Mouse (Mus musculus) layer of hippocampus, adult 2 months (tissue): Measurements from ENCODE around the gene Vegfc. TPM values are rescaled to one million over a fixed set of nuclear protein-coding genes. Genes with fewer than 3 reads are reported as not detected.

Source experiments
- DNase-seq, 2 experiments: peaks; one replicate each; pipeline ENCODE4 v3.0.0; 2022; ENCODE audit warnings: low spot score in 2 of 2
- H3K27ac ChIP-seq: fragments of 200-600 bp; 2 replicates; pipeline ENCODE4 v1.8.1; 2022
- H3K4me3 ChIP-seq: fragments of 200-600 bp; 2 replicates; pipeline ENCODE4 v1.8.1; 2022; ENCODE audit warnings: mild to moderate bottlenecking
- CTCF ChIP-seq: fragments of 200-600 bp; conservative IDR thresholded peaks from 2 replicates; pipeline ENCODE4 v1.8.1; 2022; ENCODE audit warnings: antibody characterized with exemption, mild to moderate bottlenecking, moderate library complexity
- total RNA-seq, 2 experiments: library from RNA; stranded (reverse); gene quantifications; 2 replicates each; pipeline ENCODE4 v1.2.3; 2021

Gene Vegfc
- total RNA-seq, 2 experiments from 2014 or later, result 2.3 to 3.4 TPM

DNA sequence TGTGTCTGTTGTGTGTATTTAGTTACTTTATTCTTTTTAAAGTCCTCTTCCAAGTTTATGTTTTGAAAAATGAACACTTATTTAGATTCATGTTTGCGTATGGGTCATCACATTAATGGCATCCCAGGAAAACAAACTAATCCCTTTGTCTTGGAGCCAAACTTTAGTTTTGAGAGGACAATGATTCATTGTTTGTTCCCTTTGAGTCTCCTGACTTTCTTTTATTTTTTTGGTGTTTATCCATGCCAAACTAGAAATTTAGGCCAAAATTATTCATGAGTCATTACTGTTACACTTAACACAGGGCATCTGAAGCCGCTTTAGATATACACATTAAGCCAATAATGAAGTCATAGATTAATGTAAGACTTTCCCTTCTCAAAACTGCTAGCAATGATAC, 12.5 kb downstream of the Vegfc start:
- no peak for DNase-seq
- H3K4me3 ChIP-seq, result no peak overlapping the region
- no peak overlapping the region for H3K27ac ChIP-seq
- no peak for TF ChIP-seq CTCF

DNA sequence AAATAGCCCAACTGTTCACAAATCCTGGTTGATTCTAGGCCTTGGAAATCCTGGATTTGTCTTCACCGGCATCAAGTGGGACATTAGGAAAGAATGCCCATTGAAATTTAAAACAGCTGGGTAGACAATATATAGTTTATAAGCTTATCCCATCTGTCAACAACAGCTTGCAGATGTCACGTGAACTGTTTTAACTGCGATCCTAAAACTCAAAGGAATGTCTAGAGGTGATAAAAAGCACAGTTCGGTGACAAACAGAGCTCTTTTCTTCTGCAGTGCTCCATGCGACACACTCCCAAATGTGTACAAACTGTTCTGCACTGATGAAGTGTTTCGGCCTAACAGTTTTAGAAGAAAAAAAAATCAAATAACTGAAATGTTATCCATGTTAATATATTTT, 22.7 kb downstream of the Vegfc start:
- TF ChIP-seq CTCF, result no peak
- DNase-seq, result no peak
- Histone ChIP-seq H3K4me3 (no peak overlapping the region), H3K27ac (no peak overlapping the region)

DNA sequence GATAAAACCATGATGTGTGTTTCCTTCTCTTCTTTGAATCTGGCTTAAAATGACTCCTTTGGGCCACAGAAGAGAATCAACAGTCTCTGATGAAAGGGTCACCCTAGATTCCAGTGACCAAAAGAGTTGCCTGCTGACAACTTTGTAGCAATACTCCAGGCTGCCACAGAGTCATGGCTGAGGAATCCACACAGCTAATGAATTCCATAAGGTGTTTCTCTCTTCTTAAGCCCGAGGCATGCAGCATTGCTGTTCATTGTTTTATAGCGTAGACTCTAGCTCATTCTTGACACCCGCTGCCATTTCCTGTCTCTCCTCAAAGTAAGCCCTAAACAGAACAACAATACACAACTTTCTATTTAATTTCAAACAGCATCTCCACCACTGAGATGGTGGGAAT, 37.2 kb downstream of the Vegfc start:
- Histone ChIP-seq H3K4me3 (no peak overlapping the region), H3K27ac (no peak overlapping the region)
- no peak for TF ChIP-seq CTCF
- no peak for DNase-seq

DNA sequence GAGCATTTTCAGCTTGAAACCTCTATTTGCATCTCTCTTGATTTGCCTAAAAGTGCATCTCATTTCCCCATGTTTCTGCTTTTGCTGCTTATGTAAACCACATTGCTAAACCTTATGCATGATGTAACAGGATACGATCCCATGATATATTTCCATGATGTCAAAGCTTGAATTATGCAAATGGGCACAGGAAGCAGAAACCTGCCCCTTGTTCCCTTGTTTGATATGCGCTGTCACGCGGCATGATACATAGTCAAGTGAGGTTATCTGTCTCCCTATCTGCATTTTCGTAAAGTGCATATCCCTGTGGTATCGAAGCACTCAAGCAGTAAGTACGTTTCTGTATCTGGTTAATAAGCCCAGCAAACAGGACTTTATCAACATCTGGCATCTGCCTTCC, 42.7 kb downstream of the Vegfc start:
- DNase-seq, result no peak
- Histone ChIP-seq H3K27ac (no peak overlapping the region), H3K4me3 (no peak overlapping the region)
- TF ChIP-seq CTCF, result no peak

DNA sequence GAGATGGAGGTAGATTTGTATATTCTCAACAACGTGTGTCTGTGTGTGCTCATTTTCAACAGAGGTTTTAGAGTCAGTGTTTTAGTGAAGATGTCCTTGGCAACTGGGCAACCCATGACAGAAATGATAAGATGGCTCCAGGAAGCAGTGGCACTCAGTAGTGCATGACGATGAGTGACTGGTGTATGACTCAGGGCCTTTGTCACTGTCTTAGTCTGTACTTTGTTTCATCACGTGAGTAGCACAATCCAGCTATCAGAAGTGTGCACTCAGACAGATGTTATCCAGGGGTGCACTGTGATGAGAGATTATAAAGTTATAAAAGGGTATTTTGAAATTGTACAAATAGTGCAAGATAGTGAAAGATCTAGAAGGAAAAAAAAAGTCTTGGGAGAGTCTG, 44.5 kb downstream of the Vegfc start:
- no peak overlapping the region for H3K27ac ChIP-seq
- no peak for DNase-seq
- H3K4me3 ChIP-seq, result no peak overlapping the region
- no peak for TF ChIP-seq CTCF

DNA sequence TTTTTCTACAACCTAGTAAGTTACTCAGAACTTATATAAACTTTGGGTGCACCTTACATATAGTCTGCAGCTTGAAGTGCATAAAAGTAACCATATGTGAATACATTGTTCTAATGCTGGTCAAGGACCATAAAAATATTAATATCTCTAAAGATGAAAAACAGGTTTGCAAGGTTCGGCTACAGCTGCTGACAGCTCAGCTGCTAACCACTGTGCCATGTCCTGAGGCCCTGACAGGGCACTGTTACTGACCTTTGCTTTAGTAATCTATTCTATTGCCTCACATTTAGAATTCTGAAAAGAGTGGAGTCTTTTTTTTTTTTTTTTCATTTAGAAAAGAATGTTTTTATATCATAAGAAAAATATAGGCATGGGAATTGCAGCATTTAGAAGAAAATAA, 44.9 kb downstream of the Vegfc start:
- no peak overlapping the region for H3K4me3 ChIP-seq
- H3K27ac ChIP-seq, result no peak overlapping the region
- no peak for DNase-seq
- no peak for TF ChIP-seq CTCF

DNA sequence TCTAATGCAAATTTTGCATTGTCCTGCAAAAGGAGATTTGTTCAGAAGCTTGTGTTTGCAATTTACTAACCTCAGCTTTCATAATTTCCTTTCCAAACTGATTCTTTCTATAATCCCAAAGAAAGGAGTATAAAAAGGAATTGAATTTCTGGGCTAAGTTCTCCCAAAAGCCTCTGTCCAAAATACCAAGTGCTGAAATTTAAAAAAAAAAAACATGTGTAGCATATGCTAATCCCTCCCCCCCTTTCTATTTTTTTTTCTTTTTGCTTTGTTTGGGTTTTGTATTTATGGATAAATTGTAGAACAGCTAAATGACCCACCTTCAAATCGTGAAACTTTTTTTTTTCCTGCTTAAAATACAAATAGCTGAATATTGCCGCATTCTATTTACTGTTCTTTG, 53.2 kb downstream of the Vegfc start:
- Histone ChIP-seq H3K4me3 (no peak overlapping the region), H3K27ac (no peak overlapping the region)
- TF ChIP-seq CTCF, result no peak
- no peak for DNase-seq

DNA sequence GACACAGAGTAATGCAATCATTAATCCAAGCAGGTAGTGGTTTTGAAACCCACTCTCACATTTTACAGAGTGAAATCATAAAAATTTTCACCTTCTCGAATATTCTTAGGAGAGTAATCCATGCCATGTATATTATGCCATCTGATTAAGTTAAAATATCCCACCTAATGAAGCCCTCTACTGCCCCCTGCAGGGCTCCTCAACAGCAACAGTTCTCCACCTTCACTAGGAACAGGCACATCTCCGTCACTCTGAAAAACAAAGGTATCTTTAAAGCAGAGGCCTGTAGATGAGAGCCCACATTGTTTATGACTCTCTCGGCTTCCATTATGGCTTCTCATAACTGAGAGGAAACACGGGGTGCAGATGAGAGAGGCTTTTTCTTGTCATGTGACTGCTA, 75.8 kb downstream of the Vegfc start:
- no peak overlapping the region for H3K4me3 ChIP-seq
- peak; percentile 89 for TF ChIP-seq CTCF
- DNase-seq, result peak in 1 of 2 experiments; percentile 60
- no peak overlapping the region for H3K27ac ChIP-seq

DNA sequence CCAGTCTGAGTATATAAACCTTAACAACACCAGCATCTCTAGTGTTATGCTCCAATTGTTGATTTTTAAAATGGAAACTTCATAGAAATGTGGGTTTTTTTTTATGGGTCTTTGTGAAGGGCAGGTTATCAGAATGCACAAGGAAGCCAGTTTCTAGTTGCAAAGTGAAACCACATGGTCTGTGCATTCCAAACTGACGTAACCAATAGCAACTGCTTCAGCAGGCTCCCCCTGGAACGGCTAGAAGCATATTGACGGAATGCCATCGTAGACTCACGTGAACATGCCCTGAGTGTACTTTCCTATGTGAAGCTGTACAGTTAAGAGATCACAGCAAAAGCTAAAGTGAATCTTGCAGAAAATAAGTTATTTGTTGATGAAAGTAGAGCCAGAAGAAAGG, 86.1 kb downstream of the Vegfc start:
- no peak for TF ChIP-seq CTCF
- Histone ChIP-seq H3K27ac (no peak overlapping the region), H3K4me3 (no peak overlapping the region)
- no peak for DNase-seq

DNA sequence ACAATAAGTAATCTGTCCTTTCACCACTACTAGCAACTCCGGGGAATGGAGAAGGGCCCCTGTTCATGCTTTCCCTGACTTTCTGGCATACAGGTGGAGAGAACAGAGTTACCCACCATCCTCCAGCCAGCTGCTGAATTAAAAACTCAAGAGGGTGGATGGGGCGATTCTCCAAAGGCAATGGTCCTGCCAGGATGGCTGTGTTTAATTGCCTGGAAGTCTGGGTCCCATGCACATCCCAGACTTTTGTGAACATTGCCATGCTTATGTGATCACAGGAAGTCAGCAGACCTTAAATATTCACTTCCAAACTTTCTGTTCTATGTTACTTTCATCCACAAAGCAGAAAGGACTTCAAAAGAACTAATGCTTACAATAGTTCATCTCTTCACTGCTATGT, 107.9 kb downstream of the Vegfc start:
- Histone ChIP-seq H3K27ac (no peak overlapping the region), H3K4me3 (no peak overlapping the region)
- DNase-seq, result no peak
- TF ChIP-seq CTCF, result no peak

DNA sequence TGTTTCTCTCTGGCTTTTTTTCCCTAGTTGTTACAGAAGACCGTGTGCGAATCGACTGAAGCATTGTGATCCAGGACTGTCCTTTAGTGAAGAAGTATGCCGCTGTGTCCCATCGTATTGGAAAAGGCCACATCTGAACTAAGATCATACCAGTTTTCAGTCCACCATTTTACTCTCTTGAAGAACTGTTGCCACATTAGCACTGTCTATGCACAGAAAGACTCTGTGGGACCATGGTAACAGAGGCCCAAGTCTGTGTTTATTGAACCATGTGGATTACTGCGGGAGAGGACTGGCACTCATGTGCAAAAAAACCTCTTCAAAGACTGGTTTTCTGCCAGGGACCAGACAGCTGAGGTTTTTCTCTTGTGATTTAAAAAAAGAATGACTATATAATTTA, 108.5 kb downstream of the Vegfc start:
- no peak for TF ChIP-seq CTCF
- Histone ChIP-seq H3K4me3 (no peak overlapping the region), H3K27ac (no peak overlapping the region)
- DNase-seq, result no peak

DNA sequence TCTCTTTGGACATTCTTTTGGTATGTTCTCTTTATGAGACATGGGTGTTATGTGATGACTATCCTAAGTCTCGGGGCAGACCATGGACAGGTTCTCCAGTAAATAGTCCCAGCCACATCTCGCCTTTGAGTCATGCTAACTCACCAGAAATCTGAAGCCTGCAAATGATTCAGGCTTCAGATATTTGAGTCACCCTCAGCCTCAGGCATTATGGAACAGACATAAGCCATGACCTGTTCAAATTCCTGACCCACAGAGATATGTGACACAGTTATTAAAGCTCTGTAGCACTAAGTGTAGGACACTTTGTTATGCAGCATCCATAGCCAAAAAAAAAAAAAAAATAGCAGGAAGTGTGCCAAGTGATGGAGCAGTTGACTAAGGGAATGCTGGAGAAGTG, 138.8 kb downstream of the Vegfc start:
- H3K27ac ChIP-seq, result no peak overlapping the region
- TF ChIP-seq CTCF, result no peak
- H3K4me3 ChIP-seq, result no peak overlapping the region
- no peak for DNase-seq

DNA sequence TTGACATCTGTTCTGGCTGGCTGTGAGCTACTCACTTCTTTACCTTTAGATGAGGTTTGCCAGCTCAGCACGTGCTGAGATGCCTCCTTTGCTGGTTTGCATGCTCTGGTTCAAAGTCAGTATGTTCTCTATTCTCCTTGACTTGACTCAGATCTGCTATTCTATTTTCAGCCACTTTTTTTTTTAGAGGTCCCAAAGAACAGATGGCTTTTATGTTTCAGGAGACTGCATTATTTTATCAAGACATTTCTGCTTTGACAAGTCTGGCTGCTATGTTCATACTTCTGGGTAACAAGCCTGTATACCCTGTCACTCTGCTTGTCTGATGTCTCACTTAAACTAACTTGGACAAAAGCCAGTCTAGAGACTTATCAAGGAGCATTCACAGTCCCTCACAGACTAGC, 151.4 kb downstream of the Vegfc start:
- Histone ChIP-seq H3K27ac (no peak overlapping the region), H3K4me3 (no peak overlapping the region)
- no peak for TF ChIP-seq CTCF
- peak in 1 of 2 experiments; percentile 5 for DNase-seq

DNA sequence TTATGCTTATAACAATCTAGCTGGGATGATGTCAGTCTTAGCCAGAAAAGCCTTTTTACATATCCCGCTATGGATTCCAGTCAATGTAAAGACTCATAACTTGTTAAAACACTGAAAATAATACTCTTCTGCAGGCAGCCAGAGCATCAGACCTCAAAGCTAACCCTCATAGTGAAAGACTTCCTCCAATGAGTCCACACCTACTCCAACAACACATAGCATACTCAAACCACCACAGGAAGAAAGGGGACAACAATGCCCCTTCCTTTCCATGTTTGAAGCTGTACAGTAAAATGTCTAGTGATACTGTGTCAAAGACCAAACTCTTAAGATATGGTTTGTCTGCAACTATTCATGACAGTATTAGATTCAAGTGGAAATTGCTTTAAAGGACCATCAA, 153.2 kb downstream of the Vegfc start:
- TF ChIP-seq CTCF, result no peak
- DNase-seq, result no peak
- no peak overlapping the region for H3K27ac ChIP-seq
- no peak overlapping the region for H3K4me3 ChIP-seq

DNA sequence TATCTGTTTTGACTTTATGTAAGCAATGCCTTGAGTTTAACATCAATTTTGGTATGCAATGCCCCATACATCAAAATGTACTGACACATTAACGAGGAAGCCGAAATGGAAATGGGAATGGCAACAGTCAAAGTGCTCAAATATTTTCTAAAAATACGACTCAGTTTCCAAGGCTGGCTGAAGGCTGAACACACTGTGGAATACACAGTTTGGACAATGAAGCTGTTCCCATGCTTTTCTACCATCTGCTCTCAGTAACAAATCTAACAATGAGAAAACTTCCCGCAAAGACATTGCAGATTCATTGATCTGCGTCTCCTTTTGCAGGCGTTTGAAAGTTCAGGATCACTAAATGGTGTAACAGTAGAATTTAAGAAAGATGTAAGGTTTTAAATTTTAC, 155.9 kb downstream of the Vegfc start:
- TF ChIP-seq CTCF, result no peak
- no peak for DNase-seq
- H3K27ac ChIP-seq, result no peak overlapping the region

More for the DNA sequence above, 155.9 kb downstream of the Vegfc start:
- no peak overlapping the region for H3K4me3 ChIP-seq
